In the genomic region with DNA sequence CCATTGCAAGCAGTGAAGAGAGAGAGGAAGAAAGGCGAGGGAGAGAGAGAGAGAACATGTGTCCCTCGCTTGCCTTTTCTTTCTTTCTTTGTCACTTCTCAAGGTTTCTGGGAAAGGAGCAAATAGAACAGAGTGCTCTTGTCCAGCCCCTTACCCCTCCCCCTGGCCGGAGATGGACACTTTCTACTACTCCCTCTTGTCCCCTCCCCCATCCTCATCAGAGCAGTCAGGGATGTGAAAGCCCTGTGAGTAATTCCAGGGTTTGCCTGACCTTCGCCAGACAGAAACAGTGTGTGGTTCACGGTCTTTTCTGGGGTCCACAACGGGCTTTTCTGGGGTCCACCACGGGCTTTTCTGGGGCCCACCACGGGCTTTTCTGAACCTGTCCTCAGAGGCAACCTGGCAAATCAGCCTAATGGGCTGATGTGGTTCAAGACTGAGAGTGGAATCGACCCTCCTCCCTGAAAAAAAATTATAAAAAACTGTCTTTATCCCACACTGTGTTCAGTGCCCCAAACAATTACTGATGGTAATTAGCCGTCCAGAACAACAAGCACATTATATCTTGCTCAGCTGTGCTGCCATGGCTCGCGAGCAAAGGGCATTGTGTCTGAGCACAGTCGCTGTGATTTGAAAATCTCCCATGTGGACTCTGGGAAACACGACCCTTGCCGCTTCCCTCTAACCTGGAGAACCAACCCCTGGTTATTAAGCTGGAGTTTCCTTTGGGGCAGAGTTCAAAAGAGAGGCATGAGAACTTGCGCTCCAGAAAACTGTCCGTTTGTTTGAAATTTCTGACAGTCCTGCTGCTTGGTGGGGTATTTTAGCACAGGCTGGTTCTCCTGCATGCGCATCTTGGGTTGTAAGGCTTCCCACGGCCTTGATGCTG, we compare ENCODE assay signal across 9 mouse cellular contexts.
A peak's percentile ranks its signal among the peaks of the same experiment; 100 is the strongest.
DNase-seq lines count a peak whose midpoint lies in the region; ATAC-seq and TF ChIP-seq lines count a peak whose summit lies in the region.
"Had no signal": no experiment of that assay in that cellular context is flagged by ENCODE, and none has a peak within 500 bp of the region (broad histone marks: within the 10 kb centered on the region; RNA-seq: fewer than 3 reads in every experiment).

No protein-coding gene starts in this region.

- no peaks in the 10 kb centered on the region for H3K9me3 ChIP-seq in liver, embryonic 12.5 days (replicated peaks)
- H3K9me3 ChIP-seq in liver, postnatal 0 days (ENCODE audit: low read length), result no peaks in the 10 kb centered on the region
- H3K9me3 ChIP-seq in forebrain, embryonic 11.5 days (ENCODE audit: control insufficient read depth, low read length), result no peaks in the 10 kb centered on the region
- H3K9me3 ChIP-seq in hindbrain, embryonic 11.5 days (ENCODE audit: control insufficient read depth, low read length), result no peaks in the 10 kb centered on the region
- no peaks in the 10 kb centered on the region for H3K9me3 ChIP-seq in midbrain, embryonic 14.5 days (ENCODE audit: control insufficient read depth, low read length)
- H3K9me3 ChIP-seq: G1E had no signal

- H3K36me3 ChIP-seq in liver, embryonic 12.5 days, result no peaks in the 10 kb centered on the region
- no peaks in the 10 kb centered on the region for H3K36me3 ChIP-seq in liver, postnatal 0 days (replicated peaks; ENCODE audit: insufficient read depth, low read length)
- no peaks in the 10 kb centered on the region for H3K36me3 ChIP-seq in forebrain, embryonic 11.5 days (ENCODE audit: control insufficient read depth, insufficient read depth, low read length)
- no peaks in the 10 kb centered on the region for H3K36me3 ChIP-seq in hindbrain, embryonic 11.5 days (ENCODE audit: control insufficient read depth, insufficient read depth, low read length)
- no peaks in the 10 kb centered on the region for H3K36me3 ChIP-seq in midbrain, embryonic 14.5 days (ENCODE audit: control insufficient read depth, insufficient read depth, low read length)
- H3K36me3 ChIP-seq: G1E had no signal

- no peak for ATAC-seq in liver, embryonic 12.5 days
- ATAC-seq in liver, postnatal 0 days, result no peak
- peak; percentile 91 for ATAC-seq in forebrain, embryonic 11.5 days (replicated peaks; ENCODE audit: low FRiP score)
- peak; percentile 93 for ATAC-seq in hindbrain, embryonic 11.5 days (ENCODE audit: low FRiP score)
- ATAC-seq in midbrain, embryonic 14.5 days (ENCODE audit: low FRiP score, low TSS enrichment), result 0 out of 2 replicates have a peak, but pooled peaks have one; percentile 31

- H3K4me1 ChIP-seq in liver, embryonic 12.5 days, result 0 out of 2 replicates have a peak, but pooled peaks cover 4% of the 10 kb centered on the region
- peaks cover 10% of the 10 kb centered on the region for H3K4me1 ChIP-seq in liver, postnatal 0 days (ENCODE audit: insufficient read depth)
- peaks cover 12% of the 10 kb centered on the region; the same call in 1 of the 2 replicates for H3K4me1 ChIP-seq in forebrain, embryonic 11.5 days (replicated peaks; ENCODE audit: control insufficient read depth, insufficient read depth, low read length)
- H3K4me1 ChIP-seq in hindbrain, embryonic 11.5 days (replicated peaks; ENCODE audit: control insufficient read depth, insufficient read depth, low read length), result 0 out of 2 replicates have a peak, but pooled peaks cover 2% of the 10 kb centered on the region
- peaks cover 21% of the 10 kb centered on the region for H3K4me1 ChIP-seq in midbrain, embryonic 14.5 days (ENCODE audit: control insufficient read depth, insufficient read depth, low read length)

- DNase-seq in liver, postnatal 0 days, result no peak
- peak; percentile 83 for DNase-seq in forebrain, embryonic 11.5 days (ENCODE audit: low spot score)
- DNase-seq in hindbrain, embryonic 11.5 days (ENCODE audit: low spot score), result peak; percentile 81
- peak; percentile 47 to 54 for DNase-seq in layer of hippocampus, postnatal 14 days (ENCODE audit: low spot score in 2 of 2)
- DNase-seq in midbrain, embryonic 14.5 days, result peak; percentile 69
- no peak for DNase-seq in thymus, postnatal 0 days (ENCODE audit: low spot score)
- no peak for DNase-seq in urinary bladder, postnatal 10 days (ENCODE audit: low spot score)

- H3K4me3 ChIP-seq in liver, embryonic 12.5 days, result no peak overlapping the region
- H3K4me3 ChIP-seq in liver, postnatal 0 days (ENCODE audit: low read depth, low read length), result no peak overlapping the region
- H3K4me3 ChIP-seq in forebrain, embryonic 11.5 days (ENCODE audit: low read depth, low read length), result no peak overlapping the region
- H3K4me3 ChIP-seq in hindbrain, embryonic 11.5 days (ENCODE audit: low read depth, low read length), result no peak overlapping the region
- H3K4me3 ChIP-seq in midbrain, embryonic 14.5 days (replicated peaks; ENCODE audit: low read depth, low read length), result no peak overlapping the region

- TF ChIP-seq CTCF in liver, postnatal 0 days (IDR thresholded peaks at IDR 0.05; ENCODE audit: low read depth), result no peak

- H3K27me3 ChIP-seq in liver, embryonic 12.5 days (replicated peaks), result no peaks in the 10 kb centered on the region
- no peaks in the 10 kb centered on the region for H3K27me3 ChIP-seq in liver, postnatal 0 days (ENCODE audit: insufficient read depth, low read length)
- no peaks in the 10 kb centered on the region for H3K27me3 ChIP-seq in forebrain, embryonic 11.5 days (ENCODE audit: control insufficient read depth, insufficient read depth, low read length)
- H3K27me3 ChIP-seq in hindbrain, embryonic 11.5 days (ENCODE audit: control insufficient read depth, insufficient read depth, low read length), result no peaks in the 10 kb centered on the region
- no peaks in the 10 kb centered on the region for H3K27me3 ChIP-seq in midbrain, embryonic 14.5 days (ENCODE audit: control insufficient read depth, insufficient read depth, low read length)

- WGBS in liver, embryonic 12.5 days (ENCODE audit: insufficient replicate concordance), result 44% methylated on average over 19 of the region's 19 CpGs
- 42% methylated on average over 19 of the region's 19 CpGs for WGBS in liver, postnatal 0 days (ENCODE audit: insufficient replicate concordance)
- 8% methylated on average over 19 of the region's 19 CpGs for WGBS in forebrain, embryonic 11.5 days
- 15% methylated on average over 19 of the region's 19 CpGs for WGBS in hindbrain, embryonic 11.5 days
- whole genome bisulfite sequencing in midbrain, embryonic 14.5 days, result 15% methylated on average over 19 of the region's 19 CpGs

- H3K27ac ChIP-seq in liver, embryonic 12.5 days, result no peak overlapping the region
- H3K27ac ChIP-seq in liver, postnatal 0 days (ENCODE audit: low read depth), result no peak overlapping the region
- H3K27ac ChIP-seq in forebrain, embryonic 11.5 days (ENCODE audit: low read depth, low read length), result peak overlapping the region; percentile 68
- H3K27ac ChIP-seq in hindbrain, embryonic 11.5 days (ENCODE audit: low read depth, low read length), result peak overlapping the region; percentile 69
- H3K27ac ChIP-seq in midbrain, embryonic 14.5 days (replicated peaks; ENCODE audit: low read depth, low read length), result peak overlapping the region; percentile 55

- TF ChIP-seq EP300 in liver, postnatal 0 days (IDR thresholded peaks at IDR 0.05; ENCODE audit: low read depth), result no peak

- H3K9ac ChIP-seq in liver, embryonic 12.5 days, result no peak overlapping the region
- no peak overlapping the region for H3K9ac ChIP-seq in liver, postnatal 0 days (replicated peaks)
- peak overlapping the region; percentile 20; the same call in 1 of the 2 replicates for H3K9ac ChIP-seq in forebrain, embryonic 11.5 days (ENCODE audit: low read length)
- H3K9ac ChIP-seq in hindbrain, embryonic 11.5 days (ENCODE audit: low read depth, low read length), result no peak overlapping the region
- H3K9ac ChIP-seq in midbrain, embryonic 14.5 days (replicated peaks; ENCODE audit: low read length), result no peak overlapping the region

- H3K4me2 ChIP-seq in liver, embryonic 12.5 days, result peak overlapping the region; percentile 7; the same call in 1 of the 2 replicates
- no peak overlapping the region for H3K4me2 ChIP-seq in liver, postnatal 0 days (ENCODE audit: low read depth, low read length)
- H3K4me2 ChIP-seq in forebrain, embryonic 11.5 days (ENCODE audit: low read depth, low read length, severe bottlenecking), result peak overlapping the region; percentile 15; the same call in 1 of the 2 replicates
- H3K4me2 ChIP-seq in hindbrain, embryonic 11.5 days (replicated peaks; ENCODE audit: low read depth, low read length), result no peak overlapping the region; the same call in 1 of the 2 replicates
- peak overlapping the region; percentile 26 for H3K4me2 ChIP-seq in midbrain, embryonic 14.5 days (ENCODE audit: low read length)

Comparison
In these comparisons a context has a peak if more than half of its experiments do, and no peak if none do; other contexts are left out.
1. H3K4me2 ChIP-seq: peak in liver, embryonic 12.5 days (single experiment), forebrain, embryonic 11.5 days (single experiment) and midbrain, embryonic 14.5 days (single experiment); none in liver, postnatal 0 days (single experiment) and hindbrain, embryonic 11.5 days (single experiment).
2. ATAC-seq: peak in forebrain, embryonic 11.5 days (single experiment), hindbrain, embryonic 11.5 days (single experiment) and midbrain, embryonic 14.5 days (single experiment); none in liver, embryonic 12.5 days (single experiment) and liver, postnatal 0 days (single experiment).
3. H3K27ac ChIP-seq: peak in forebrain, embryonic 11.5 days (single experiment), hindbrain, embryonic 11.5 days (single experiment) and midbrain, embryonic 14.5 days (single experiment); none in liver, embryonic 12.5 days (single experiment) and liver, postnatal 0 days (single experiment).
4. DNase-seq: peak in forebrain, embryonic 11.5 days (single experiment), hindbrain, embryonic 11.5 days (single experiment), layer of hippocampus, postnatal 14 days (2 of 2) and midbrain, embryonic 14.5 days (single experiment); none in liver, postnatal 0 days (single experiment), thymus, postnatal 0 days (single experiment) and urinary bladder, postnatal 10 days (single experiment).